Mouse (Mus musculus) erythroblast, embryonic 14.5 days (primary cell): ENCODE data around the gene Plet1. TPM values are rescaled to one million over a fixed set of nuclear protein-coding genes. Genes with fewer than 3 reads are reported as not detected.

Experiments used
- H3K27me3 ChIP-seq: 2 replicates; pipeline ENCODE4 v1.6.1; 2012; ENCODE audit warnings: inconsistent platforms; ENCODE audit not compliant: control insufficient read depth
- H3K36me3 ChIP-seq: 2 replicates; pipeline ENCODE4 v1.6.1; 2012; ENCODE audit warnings: mild to moderate bottlenecking, inconsistent platforms; ENCODE audit not compliant: control insufficient read depth
- H3K4me1 ChIP-seq: 2 replicates; pipeline ENCODE4 v1.6.1; 2012; ENCODE audit warnings: inconsistent platforms; ENCODE audit not compliant: control insufficient read depth
- H3K4me3 ChIP-seq: replicated peaks from 2 replicates; pipeline ENCODE3; 2012; ENCODE audit warnings: moderate library complexity, mild to moderate bottlenecking, inconsistent platforms
- H3K9me3 ChIP-seq: 2 replicates; pipeline ENCODE4 v1.6.1; 2012; ENCODE audit warnings: low read length, inconsistent platforms, mixed read lengths; ENCODE audit not compliant: control insufficient read depth
- GATA1 ChIP-seq: IDR thresholded peaks from 2 replicates; pipeline ENCODE4 v1.6.1; 2012; ENCODE audit warnings: low read length, inconsistent platforms, mixed read lengths
- TAL1 ChIP-seq: IDR thresholded peaks from 3 replicates; pipeline ENCODE4 v1.6.1; 2012; ENCODE audit warnings: low read length, inconsistent platforms, mixed read lengths
- polyA plus RNA-seq: library from polyadenylated mRNA; stranded (reverse); fragments of >175 nt; gene quantifications from 2 replicates; pipeline ENCODE4 v1.2.3, GENCODE M21; 2012

Plet1 gene
- polyA plus RNA-seq, 1 experiment, result not detected

GRCm38 (mm10) chr9:50471181-50471901 is 23.0 kb upstream of the Plet1 start:
- peaks cover 8% of the 10 kb centered on the region for H3K4me1 ChIP-seq
- H3K4me3 ChIP-seq, result no peak overlapping the region

GRCm38 (mm10) chr9:50475318-50475717 is 19.0 kb upstream of the Plet1 start:
- H3K4me3 ChIP-seq, result no peak overlapping the region
- H3K27me3 ChIP-seq, result no peaks in the 10 kb centered on the region
- no peaks in the 10 kb centered on the region for H3K36me3 ChIP-seq
- H3K9me3 ChIP-seq, result no peaks in the 10 kb centered on the region
- TF ChIP-seq TAL1 (no peak), GATA1 (no peak)
- peaks cover 8% of the 10 kb centered on the region for H3K4me1 ChIP-seq

More at GRCm38 (mm10) chr9:50471181-50471901, 23.0 kb upstream of the Plet1 start:
- H3K27me3 ChIP-seq, result no peaks in the 10 kb centered on the region
- no peak for TF ChIP-seq TAL1
- TF ChIP-seq GATA1, result no peak
- H3K36me3 ChIP-seq, result no peaks in the 10 kb centered on the region
- no peaks in the 10 kb centered on the region for H3K9me3 ChIP-seq

- Histone ChIP-seq H3K36me3 (no peaks in the 10 kb centered on the region), H3K4me3 (no peak overlapping the region), H3K9me3 (no peaks in the 10 kb centered on the region), H3K4me1 (peaks cover 7% of the 10 kb centered on the region), H3K27me3 (no peaks in the 10 kb centered on the region)
- no peak for TF ChIP-seq TAL1
- TF ChIP-seq GATA1, result no peak
Measured at GRCm38 (mm10) chr9:50475745-50476144, 18.6 kb upstream of the Plet1 start.

GRCm38 (mm10) chr9:50476651-50477050 is 17.7 kb upstream of the Plet1 start:
- no peaks in the 10 kb centered on the region for H3K27me3 ChIP-seq
- no peak overlapping the region for H3K4me3 ChIP-seq
- H3K4me1 ChIP-seq, result no peaks in the 10 kb centered on the region; the same call in 1 of the 2 replicates
- TF ChIP-seq TAL1, result no peak
- TF ChIP-seq GATA1, result no peak
- no peaks in the 10 kb centered on the region for H3K9me3 ChIP-seq
- H3K36me3 ChIP-seq, result no peaks in the 10 kb centered on the region

GRCm38 (mm10) chr9:50477270-50477669 is 17.1 kb upstream of the Plet1 start:
- no peak for TF ChIP-seq TAL1
- TF ChIP-seq GATA1, result no peak
- no peaks in the 10 kb centered on the region for H3K4me1 ChIP-seq
- H3K36me3 ChIP-seq, result no peaks in the 10 kb centered on the region
- H3K27me3 ChIP-seq, result no peaks in the 10 kb centered on the region
- no peak overlapping the region for H3K4me3 ChIP-seq
- no peaks in the 10 kb centered on the region for H3K9me3 ChIP-seq

GRCm38 (mm10) chr9:50478826-50479225 is 15.5 kb upstream of the Plet1 start:
- no peaks in the 10 kb centered on the region for H3K4me1 ChIP-seq
- TF ChIP-seq TAL1 (no peak), GATA1 (no peak)
- no peaks in the 10 kb centered on the region for H3K9me3 ChIP-seq
- H3K27me3 ChIP-seq, result no peaks in the 10 kb centered on the region
- no peaks in the 10 kb centered on the region for H3K36me3 ChIP-seq
- no peak overlapping the region for H3K4me3 ChIP-seq

- no peaks in the 10 kb centered on the region for H3K9me3 ChIP-seq
- no peak overlapping the region for H3K4me3 ChIP-seq
- no peaks in the 10 kb centered on the region for H3K36me3 ChIP-seq
- no peaks in the 10 kb centered on the region for H3K4me1 ChIP-seq
- TF ChIP-seq TAL1, result no peak
- no peak for TF ChIP-seq GATA1
- H3K27me3 ChIP-seq, result no peaks in the 10 kb centered on the region
Measured at GRCm38 (mm10) chr9:50479476-50479875, 14.8 kb upstream of the Plet1 start.

- H3K27me3 ChIP-seq, result no peaks in the 10 kb centered on the region
- no peaks in the 10 kb centered on the region for H3K4me1 ChIP-seq
- H3K4me3 ChIP-seq, result no peak overlapping the region
- no peaks in the 10 kb centered on the region for H3K9me3 ChIP-seq
- no peaks in the 10 kb centered on the region for H3K36me3 ChIP-seq
- TF ChIP-seq TAL1, result no peak
- TF ChIP-seq GATA1, result no peak
Measured at GRCm38 (mm10) chr9:50482743-50483142, 11.6 kb upstream of the Plet1 start.

GRCm38 (mm10) chr9:50485521-50485920 is 8.8 kb upstream of the Plet1 start:
- no peaks in the 10 kb centered on the region for H3K9me3 ChIP-seq
- H3K4me1 ChIP-seq, result no peaks in the 10 kb centered on the region
- no peak overlapping the region for H3K4me3 ChIP-seq
- H3K27me3 ChIP-seq, result no peaks in the 10 kb centered on the region
- TF ChIP-seq GATA1 (no peak), TAL1 (no peak)
- no peaks in the 10 kb centered on the region for H3K36me3 ChIP-seq
